Mouse (Mus musculus) bone marrow, adult 2 months (tissue): ENCODE results near the gene Gm5150.

Experiments
- CTCF ChIP-seq: fragments of 200-500 bp; IDR thresholded peaks from 2 replicates; pipeline ENCODE4 v1.5.1; 2011; ENCODE audit warnings: low read length, control low read depth; ENCODE audit not compliant: control insufficient read depth, insufficient read depth
- POLR2A ChIP-seq: fragments of 200-500 bp; IDR thresholded peaks from 2 replicates; pipeline ENCODE4 v1.6.1; 2011; ENCODE audit warnings: low read depth, mild to moderate bottlenecking, control low read depth, low read length, borderline replicate concordance; ENCODE audit not compliant: control insufficient read depth

GRCm38 (mm10) chr3:16003890-16004633 is 2.2 kb downstream of the Gm5150 start:
- TF ChIP-seq POLR2A (no peak), CTCF (peak; percentile 49)
